Mouse (Mus musculus) layer of hippocampus, adult 6 months (tissue): ENCODE data around the gene Nlrp9c. TPM values are rescaled to one million over a fixed set of nuclear protein-coding genes. Genes with fewer than 3 reads are reported as not detected.

Source experiments
- long read RNA-seq, 2 experiments: library from polyadenylated mRNA; unstranded; transcript quantifications; one replicate each; pipeline ENCODE4 v2.0.0; 2019 to 2020
- polyA plus RNA-seq: library from polyadenylated mRNA; unstranded; fragments of <200 nt; fragmentation: Nextera tagmentation; gene quantifications from 2 replicates; pipeline ENCODE4 v1.2.3, GENCODE M21; 2021

Gene Nlrp9c
- polyA plus RNA-seq, result not detected in 2 replicates
- long read RNA-seq, experiment 1, result 0 reads
- long read RNA-seq, experiment 2, result 0 reads

GRCm38 (mm10) chr7:26403600-26403999, at the start of gene Nlrp9c:
TSS of gene Nlrp9c (minus strand) at chr7:26403700.

GRCm38 (mm10) chr7:26434813-26435212, 31.3 kb upstream of the Nlrp9c start, which contains the start of gene Nlrp4a:
TSS of gene Nlrp4a (plus strand) at chr7:26435113.

GRCm38 (mm10) chr7:26306926-26307325, 96.6 kb downstream of the Nlrp9c start, which contains the start of gene Cyp2a4:
TSS of gene Cyp2a4 (plus strand) at chr7:26307169.

Other genes starting within 250 kb of the Nlrp9c start
- not detected in 2 replicates for gene Cyp2b9, start 230.3 kb downstream of the Nlrp9c start, polyA plus RNA-seq
- gene Vmn1r184, start 143.4 kb downstream of the Nlrp9c start, polyA plus RNA-seq, result not detected in 2 replicates
- gene Cyp2a4, start 96.5 kb downstream of the Nlrp9c start, polyA plus RNA-seq, result not detected in 2 replicates
- not detected in 2 replicates for gene Nlrp4a, start 31.4 kb upstream of the Nlrp9c start, polyA plus RNA-seq
- not detected in 2 replicates for gene Nlrp9a, start 131.3 kb upstream of the Nlrp9c start, polyA plus RNA-seq
- gene Vmn1r185, start 214.8 kb upstream of the Nlrp9c start, polyA plus RNA-seq, result not detected in 2 replicates